Mouse (Mus musculus) A20 (cell line): ENCODE measurements around the gene Ccsap.

ENCODE experiments used
- DNase-seq: peaks from one replicate; pipeline ENCODE4 v3.0.0-alpha.2; 2011; ENCODE audit warnings: low read depth, low spot score

Gene Ccsap

GRCm38 (mm10) chr8:123805718-123806373 lies 54.2 kb downstream of the Ccsap start, which contains the start of gene Rab4a:
TSS of gene Rab4a (plus strand) at chr8:123805985.
- DNase-seq = no peak

- DNase-seq = no peak
Observed at GRCm38 (mm10) chr8:123805209-123805717, 54.7 kb downstream of the Ccsap start.

GRCm38 (mm10) chr8:123804586-123804985 lies 55.4 kb downstream of the Ccsap start:
- DNase-seq = no peak

GRCm38 (mm10) chr8:123803639-123804038 lies 56.4 kb downstream of the Ccsap start:
- DNase-seq = no peak

GRCm38 (mm10) chr8:123801538-123801937 lies 58.5 kb downstream of the Ccsap start:
- no peak for DNase-seq

- DNase-seq = no peak
Observed at GRCm38 (mm10) chr8:123800867-123801266, 59.1 kb downstream of the Ccsap start.

- no peak for DNase-seq
Observed at GRCm38 (mm10) chr8:123799885-123800284, 60.1 kb downstream of the Ccsap start.

- no peak for DNase-seq
Observed at GRCm38 (mm10) chr8:123799434-123799833, 60.6 kb downstream of the Ccsap start.

- no peak for DNase-seq
Observed at GRCm38 (mm10) chr8:123797928-123798327, 62.1 kb downstream of the Ccsap start.

GRCm38 (mm10) chr8:123796758-123797157 lies 63.3 kb downstream of the Ccsap start:
- no peak for DNase-seq

- DNase-seq = no peak
Observed at GRCm38 (mm10) chr8:123794766-123795165, 65.2 kb downstream of the Ccsap start.

- no peak for DNase-seq
Observed at GRCm38 (mm10) chr8:123793900-123794299, 66.1 kb downstream of the Ccsap start.

GRCm38 (mm10) chr8:123791845-123792225 lies 68.2 kb downstream of the Ccsap start:
- no peak for DNase-seq

- DNase-seq = no peak
Observed at GRCm38 (mm10) chr8:123791101-123791844, 68.7 kb downstream of the Ccsap start.
